Mouse (Mus musculus) embryonic fibroblast, embryonic 13.5 days (primary cell): ENCODE measurements around the gene Tmem120a.

Experiments used
- CTCF ChIP-seq: IDR thresholded peaks from 2 replicates; pipeline ENCODE4 v1.5.1; 2011; ENCODE audit warnings: mild to moderate bottlenecking, control low read depth, low read length, moderate library complexity, borderline replicate concordance; ENCODE audit not compliant: insufficient read depth
- POLR2A ChIP-seq: IDR thresholded peaks from 2 replicates; pipeline ENCODE4 v1.6.1; 2011; ENCODE audit warnings: low read depth, mild to moderate bottlenecking, control low read depth, low read length, moderate library complexity

DNA sequence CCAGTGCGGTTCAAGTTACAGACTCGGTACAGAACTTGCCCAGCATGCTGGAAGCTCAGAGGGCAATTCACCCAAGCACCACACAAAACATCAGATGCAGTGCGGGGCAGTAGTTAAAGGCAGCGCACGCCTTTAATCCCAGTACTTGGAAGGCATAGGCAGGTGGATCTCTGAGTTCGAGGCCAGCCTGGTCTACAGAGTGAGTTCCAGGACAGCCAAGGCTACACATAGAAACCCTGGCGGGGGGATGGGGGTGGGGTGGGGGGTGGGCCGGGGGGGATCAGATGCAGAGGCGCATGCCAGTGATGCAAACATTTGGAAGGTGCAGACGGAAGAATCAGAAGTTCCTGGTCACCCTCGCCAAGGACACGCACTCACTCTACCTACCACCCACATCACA lies 494 bp upstream of the Tmem120a start:
- TF ChIP-seq POLR2A, result no peak
- TF ChIP-seq CTCF, result no peak
